Mouse (Mus musculus) adrenal gland, adult 8-10 months (tissue): ENCODE measurements around the gene Bbs2. TPM values are rescaled to one million over a fixed set of nuclear protein-coding genes. Genes with fewer than 3 reads are reported as not detected.
"Not testable (repeated sequence)": the region's sequence is repeated elsewhere in the genome, so short reads cannot be mapped to it uniquely, and the experiment has no call there.

ENCODE experiments used
- DNase-seq: peaks from one replicate; pipeline ENCODE4 v3.0.0; 2022
- total RNA-seq, 4 experiments: library from RNA; stranded (reverse); gene quantifications; 2 replicates each; pipeline ENCODE4 v1.2.4; 2022

The Bbs2 gene
- total RNA-seq, result 10 to 100 TPM; 24.6 to 32.1 (median 28.2) TPM

DNA sequence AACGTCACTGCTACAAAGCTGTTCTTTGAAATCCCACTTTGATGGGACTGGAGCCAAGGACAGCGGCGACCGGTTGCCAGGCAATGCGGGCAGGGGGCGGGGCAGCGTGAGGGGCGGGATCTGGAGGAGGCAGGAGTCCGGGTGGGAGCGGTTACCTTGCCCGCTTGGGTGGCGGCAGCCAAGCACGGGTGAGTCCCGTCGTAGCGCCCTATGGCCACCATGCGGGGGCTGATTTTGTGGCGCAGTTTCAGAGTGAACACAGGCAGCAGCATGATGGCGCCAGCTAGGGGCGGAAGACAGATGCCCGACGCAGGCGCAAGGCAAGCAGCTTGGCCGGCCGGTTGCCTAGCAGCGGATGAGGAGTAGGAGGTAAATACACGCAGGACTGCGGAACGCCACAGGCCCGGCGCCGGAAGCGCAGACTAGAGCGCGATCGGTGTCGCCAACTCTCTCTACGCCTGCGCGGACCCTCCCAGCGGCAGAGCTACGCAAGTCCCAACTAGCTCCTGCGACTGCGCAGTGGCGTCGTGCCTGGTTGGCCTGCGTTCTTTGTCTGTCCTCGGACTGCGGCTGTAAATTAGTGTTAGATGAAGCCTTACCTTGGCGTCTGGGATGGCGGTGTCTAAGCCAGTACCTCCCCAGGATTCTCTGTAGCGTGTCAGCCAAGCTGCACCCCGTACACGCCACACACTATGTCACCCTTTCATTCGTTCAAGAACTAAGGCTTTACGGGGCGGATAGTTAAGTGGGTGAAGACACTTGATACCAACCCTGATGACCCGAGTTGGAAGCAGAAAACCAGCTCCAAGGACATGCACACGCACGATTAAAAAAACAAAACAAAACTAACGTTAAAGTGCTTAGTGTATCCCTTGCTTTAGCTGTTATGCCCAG, at the start of gene Bbs2:
Gene Bbs2, minus strand, starts transcription at position 848 of the 894 bp plus-strand sequence.
- peak; percentile 99 for DNase-seq

DNA sequence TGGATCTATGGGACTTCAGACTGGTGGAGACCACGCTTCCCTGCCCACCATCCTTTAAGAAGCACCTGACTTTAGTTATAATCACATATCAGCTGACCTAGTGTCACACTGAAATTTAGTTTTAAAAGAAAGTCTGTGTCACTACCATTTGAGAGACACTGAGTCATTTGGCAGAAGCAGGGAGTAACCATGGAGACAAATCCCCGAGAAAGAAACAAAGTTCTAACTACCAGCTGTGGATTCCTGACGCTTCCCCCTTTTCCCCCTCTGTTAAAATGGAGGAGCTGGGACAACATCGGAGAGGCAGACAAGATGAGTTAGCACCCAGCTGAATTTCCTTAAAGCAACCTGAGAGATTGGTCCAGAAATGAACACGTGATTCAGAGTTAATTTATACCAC, 49.5 kb upstream of the Bbs2 start:
- DNase-seq, result no peak

DNA sequence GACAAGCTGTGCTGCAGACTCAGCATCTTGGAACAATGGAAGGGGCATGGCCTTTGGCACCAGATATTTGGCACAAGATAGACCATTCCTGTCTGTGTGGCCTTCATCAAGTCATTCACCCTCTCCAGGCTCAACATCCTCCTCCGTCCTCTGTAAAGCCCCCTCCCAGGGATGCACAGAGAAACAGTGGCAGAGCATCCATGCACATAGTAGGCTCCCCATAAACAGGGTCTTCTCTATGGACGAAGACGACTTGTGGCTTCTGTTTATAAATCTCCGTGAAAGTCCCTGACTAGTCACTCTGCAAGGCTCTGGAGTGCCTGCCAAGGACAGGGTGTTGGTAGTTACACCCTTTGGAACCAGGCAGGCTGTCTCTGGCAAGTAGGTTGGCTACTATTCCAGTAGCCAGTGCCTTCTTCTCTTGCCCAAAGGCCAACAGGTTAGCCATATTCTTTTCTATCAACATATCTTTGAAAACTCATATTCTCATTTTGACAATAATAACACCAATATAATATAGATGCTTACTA, 41.6 kb upstream of the Bbs2 start:
- DNase-seq, result peak; percentile 14

DNA sequence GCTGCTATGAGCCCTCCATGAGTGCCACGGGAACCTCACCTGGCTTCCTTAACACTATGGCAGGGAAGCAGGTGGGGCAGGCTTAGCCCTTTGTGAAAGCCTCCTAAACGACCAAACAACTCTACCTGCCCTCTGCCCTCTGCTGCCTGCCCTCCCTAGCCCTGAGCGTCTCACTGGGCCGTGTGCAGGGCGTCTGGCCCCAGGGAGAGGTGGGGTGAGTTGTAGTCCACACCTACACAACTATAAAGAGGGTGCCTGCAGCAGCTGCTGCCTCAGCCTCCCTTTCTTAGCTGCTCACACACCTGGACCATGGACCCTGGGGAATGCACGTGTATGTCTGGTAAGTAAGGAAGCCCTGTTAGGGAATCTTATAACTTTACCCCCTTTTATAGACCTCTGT, 38.2 kb upstream of the Bbs2 start, which contains the start of gene Mt4:
Gene Mt4, plus strand, starts transcription at position 265 of the 400 bp plus-strand sequence.
- no peak for DNase-seq

DNA sequence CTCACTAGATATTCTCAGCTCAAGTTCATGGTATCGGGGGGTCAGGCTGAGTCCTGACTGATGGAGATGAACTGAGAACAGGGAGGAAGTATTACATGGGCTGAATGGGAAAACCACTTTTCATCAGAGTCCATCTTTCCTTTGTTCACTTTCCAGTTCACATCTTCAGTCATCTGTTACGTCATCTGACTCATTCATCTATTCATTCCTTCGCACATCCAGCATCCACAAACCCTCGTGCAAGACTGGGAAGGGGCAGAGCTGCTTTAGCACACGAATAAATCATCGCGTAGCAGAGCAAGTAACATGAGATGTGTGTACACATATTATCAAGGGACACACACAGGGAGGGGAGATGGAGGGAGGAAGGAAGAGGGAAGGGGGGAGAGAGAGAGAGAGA, 37.5 kb upstream of the Bbs2 start:
- DNase-seq, result no peak

DNA sequence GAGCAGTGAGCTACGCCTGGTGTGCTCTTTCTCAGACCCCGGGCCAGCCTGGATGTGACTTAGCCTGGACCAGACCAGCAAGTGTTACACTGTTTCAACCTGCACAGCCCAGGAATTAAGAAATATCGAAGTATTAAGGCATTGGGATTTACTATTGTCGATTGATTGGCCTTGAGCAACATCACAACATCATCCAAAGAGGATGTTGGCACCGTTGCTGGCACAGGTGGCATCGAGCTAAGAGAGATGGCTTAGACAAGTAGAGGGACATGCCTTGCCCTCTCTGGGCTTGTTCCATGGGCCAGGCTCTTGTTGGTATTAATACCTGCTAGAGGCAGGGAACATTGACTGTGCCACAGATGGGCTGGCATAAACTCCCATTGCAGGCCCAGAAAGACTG, 36.8 kb upstream of the Bbs2 start:
- no peak for DNase-seq

DNA sequence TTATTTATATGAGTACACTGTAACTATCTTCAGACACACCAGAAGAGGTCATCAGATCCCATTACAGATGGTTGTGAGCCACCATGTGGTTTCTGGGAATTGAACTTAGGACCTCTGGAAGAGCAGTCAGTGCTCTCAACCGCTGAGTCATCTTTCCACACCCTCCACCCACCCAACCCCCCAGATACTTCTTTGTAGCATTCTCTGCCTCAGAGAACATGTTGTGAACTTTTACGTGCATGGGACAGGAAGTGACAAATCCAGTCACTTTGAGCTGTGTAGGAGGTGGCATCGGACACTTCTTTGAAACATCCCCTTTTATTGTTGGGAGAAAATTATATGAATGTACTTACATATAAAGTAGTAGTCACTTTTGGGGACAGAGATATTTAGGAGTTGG, 35.9 kb upstream of the Bbs2 start:
- not testable (repeated sequence) for DNase-seq

DNA sequence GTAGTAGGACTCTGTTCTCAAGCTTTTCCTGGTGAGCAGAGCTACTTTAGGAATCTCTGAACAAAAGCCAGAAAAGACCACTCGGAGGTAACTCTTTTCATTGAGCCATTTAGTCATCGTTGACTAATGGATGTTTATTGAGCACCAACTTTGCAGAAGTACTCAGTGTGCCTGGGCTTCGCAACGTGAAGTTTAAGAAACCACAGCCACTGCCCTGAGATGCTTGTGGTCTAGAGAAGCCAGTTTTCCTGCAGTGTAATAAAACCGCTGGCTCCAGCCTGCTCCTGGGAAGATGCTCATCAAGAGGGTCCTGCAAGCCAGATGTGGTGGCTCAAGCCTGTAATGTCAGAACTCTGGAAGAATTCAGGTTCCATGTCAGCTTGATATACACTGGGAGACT, 33.4 kb upstream of the Bbs2 start:
- no peak for DNase-seq

DNA sequence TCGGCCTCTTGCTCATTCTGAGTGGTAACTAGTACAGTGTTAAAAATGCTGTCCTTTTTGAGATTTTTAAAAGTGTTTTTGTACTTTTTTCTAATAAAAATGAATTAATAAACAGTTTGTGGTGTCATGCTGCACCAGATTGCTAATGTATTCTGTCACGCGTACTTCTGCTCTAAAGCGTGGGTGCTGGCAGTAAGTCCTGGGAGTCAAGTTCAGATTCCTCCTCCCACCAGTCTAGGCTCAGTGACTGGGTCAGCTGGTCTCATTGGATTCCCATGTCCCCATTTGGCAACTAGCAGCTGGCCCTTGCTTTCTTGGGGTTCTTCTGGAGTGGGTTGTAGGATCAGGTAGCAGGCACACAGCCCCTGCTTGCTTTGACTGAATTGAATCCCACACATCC, 31.4 kb upstream of the Bbs2 start:
- DNase-seq, result no peak

DNA sequence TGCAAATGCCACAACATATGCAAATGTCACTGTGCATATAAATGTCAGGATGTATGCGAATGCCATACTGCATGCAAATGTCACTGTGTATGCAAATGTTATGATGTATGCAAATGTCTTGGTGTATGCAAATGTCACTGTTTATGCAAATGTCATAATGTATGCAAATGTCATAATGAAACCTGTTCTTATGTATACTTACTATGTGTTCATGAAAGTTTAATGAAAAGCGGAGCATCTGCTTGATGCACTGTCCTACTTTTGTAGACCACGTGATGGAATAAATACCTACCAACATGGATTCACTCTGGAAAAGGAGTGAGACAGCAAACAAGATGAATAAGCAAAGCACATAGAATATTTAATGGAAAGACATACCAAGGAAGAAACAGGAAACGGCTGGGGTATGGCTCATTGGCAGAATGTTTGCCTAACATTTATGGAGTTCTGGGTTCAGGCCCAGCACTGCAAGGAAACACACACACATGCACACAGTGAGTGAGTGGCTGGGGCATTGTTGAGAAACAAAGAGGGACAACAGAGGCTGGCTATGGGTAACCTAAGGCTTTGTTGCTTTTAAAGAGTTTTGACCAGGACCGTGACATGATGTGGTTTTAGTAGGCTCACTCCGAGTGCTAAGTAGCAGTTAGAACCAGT, 30.5 kb upstream of the Bbs2 start:
- DNase-seq, result no peak

DNA sequence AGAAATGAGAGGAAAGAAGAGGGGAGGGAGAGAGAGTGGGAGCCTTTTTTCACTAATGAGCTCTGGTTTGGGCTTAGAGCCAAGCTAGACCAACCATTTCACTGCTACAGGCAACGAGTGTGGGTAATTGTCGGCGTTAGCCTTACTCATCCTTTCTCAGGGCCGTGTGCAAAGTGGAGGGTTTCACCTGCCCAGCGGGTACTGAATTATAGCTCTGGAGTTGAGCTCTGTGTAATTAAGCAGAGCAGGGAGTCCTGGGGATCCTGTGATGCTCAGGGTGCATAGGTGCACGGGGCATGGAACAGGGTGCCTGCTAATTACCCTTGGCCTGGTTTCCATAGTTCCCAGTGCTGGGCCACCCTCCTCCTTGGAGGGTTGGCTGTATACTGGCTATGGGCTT, 29.0 kb upstream of the Bbs2 start:
- DNase-seq, result no peak

DNA sequence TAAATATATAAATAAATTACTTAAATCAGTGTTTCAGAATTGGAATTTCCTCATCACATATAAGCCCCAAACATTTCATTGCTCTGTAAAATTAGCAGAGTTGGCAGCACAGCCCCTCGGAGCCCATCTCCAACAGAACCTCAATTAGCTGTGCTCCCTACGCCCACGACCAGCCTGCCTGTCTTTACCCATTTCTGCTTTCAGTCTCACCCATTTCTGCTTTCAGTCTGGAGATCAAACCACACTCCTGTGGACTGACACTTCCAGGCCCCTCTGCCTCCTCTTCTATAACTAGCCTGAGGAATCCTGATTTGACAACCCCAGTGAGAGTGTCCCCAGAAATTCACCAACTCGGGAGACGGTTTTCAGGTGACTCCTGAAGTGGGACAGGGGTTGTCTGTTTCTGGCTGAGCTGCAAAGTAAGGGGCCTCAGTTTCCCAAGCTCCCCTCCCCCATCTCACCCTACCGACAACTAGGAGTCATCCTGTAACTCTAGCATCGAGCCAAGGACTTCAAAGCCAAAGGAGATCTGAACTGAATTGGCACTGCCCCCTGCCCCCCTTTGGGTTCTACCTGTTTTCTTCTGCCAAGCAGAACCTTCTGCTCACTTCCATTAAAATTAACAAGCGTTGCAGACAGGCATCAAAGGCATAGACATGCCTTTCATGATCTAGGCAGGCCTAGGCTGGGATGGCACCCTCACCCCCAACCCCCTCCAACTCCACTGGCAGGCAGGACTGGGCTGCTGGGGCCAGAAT, 24.2 kb upstream of the Bbs2 start:
- DNase-seq, result no peak

DNA sequence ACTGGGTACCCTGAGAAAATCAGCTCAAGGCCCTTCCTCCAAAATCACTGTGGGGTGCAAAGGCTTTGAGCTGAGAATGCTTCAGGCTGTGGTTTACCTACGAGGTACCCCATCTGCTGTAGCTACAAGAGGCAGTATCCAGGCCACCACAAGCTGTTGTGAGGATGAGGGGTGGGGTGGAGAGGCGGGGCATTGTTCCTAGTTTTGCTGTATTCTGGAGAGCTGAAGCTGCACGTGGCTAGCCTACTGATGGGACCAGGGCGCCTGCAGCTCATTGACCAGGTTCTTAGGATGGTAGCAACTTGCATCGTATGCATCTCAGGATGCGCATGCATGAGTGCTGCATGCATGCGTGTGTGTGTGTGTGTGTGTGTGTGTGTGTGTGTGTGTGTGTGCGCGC, 22.9 kb upstream of the Bbs2 start:
- no peak for DNase-seq

DNA sequence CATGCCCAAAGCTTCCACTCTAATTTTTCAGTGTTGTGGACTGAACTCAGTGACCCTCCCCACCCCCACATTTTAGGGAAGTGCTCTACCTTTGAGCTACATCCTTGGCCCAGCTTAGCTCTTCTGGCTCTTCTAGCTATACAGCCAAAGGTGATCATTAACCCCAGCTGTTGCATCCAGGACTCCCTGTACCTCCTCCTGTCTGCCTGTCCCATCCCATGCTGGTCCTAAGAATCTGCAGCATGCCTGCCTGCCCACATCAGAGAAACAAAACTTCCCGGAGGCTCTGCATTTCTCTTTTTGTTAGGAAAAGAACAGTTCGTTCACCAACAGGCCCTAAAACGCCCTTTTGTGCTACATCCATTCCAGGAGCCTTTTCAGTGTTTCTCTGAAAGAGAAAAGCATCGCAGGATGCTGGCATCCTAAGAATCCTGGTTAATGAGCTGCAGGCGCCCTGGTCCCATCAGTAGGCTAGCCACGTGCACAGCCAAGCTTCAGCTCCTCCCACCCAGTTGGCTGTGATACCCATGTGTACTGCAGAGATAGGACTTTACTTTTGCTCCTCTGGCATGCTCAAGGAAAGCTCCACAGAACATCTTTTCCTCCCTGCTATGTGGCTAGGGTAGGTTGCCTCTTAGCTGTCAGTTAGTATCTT, 20.2 kb upstream of the Bbs2 start:
- no peak for DNase-seq

DNA sequence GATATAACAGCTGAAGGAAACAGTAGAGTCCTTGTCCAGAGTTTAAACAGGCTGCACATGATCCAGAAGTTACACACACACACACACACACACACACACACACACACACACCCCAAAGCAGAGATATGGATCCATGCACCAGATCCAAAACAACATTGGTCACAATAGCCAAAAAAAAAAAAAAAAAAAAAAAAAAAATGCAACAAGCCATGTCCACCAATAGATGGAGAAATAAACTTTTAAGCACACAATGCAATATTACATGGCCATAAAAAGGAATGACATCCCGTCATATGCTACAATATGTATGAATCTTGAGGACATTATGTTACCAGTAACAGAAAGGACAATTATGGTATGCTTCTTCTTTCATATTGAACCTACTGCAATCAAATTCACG, 15.2 kb upstream of the Bbs2 start:
- no peak for DNase-seq

DNA sequence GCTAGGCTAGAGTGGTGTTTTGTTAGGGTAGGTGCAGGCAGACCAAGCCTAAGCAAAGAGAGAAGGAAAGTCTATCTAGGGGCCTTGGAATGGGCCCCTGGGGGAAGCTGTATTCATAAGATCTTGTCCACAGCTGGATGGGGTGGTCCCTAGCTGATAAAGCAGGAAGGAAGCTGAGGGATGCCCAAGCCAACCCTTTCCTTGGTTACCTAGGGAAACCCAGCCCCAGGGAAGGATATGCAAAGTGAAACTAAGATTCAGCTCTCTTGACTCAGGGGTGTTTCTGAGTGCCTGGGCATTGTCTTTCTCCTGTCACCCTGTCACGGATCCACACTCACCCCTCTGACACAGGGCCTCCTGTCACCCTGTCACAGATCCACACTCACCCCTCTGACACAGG, 14.7 kb upstream of the Bbs2 start:
- DNase-seq, result no peak

DNA sequence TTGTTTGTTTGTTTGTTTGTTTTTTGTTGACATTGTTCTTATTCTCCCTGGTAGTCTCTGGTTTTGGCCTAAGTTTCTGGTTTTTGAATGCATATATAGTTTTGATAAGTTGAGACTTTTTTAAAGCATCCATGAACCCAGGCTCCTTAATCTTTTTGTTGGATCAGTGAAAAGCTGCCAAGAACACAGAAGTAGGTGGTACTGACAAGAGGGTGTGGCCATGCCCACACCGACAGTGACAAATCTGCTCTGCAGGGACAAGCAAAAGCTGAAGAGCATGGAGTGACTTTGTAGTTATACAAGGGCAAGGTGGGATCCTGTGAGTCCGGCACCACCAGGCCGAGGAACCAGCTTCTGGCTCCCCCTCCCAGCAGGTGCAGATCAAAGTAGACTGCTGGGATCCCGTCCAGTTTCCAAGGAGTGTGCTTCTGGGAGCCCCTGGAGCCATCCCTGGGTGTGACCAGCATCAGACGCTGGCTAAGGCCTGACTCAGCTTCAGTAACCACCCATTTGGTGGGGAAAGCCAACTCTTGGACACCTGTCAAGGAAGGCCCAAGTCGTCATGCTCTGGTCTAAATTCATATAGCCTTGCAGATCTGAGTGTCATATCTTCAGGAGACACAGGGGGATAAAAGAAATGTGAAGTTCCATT, 11.9 kb upstream of the Bbs2 start:
- DNase-seq, result no peak

DNA sequence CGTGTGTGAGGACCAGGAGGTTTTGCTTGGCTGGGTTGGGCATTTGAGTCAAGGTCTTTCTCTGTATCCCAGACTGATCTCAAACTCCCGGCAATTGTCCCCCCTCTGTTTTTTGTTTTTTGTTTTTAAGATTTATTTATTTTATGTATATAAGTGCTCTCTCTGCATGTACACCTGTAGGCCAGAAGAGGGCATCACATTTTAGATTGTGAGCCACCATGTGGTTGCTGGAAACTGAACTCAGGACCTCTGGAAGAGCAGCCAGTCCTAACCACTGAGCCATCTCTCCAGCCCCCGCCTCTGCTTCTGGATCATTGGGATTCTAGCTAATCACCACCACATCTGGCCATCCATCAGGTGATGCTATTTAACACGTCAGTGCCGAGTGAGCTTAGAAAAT, 11.1 kb upstream of the Bbs2 start:
- DNase-seq, result no peak

DNA sequence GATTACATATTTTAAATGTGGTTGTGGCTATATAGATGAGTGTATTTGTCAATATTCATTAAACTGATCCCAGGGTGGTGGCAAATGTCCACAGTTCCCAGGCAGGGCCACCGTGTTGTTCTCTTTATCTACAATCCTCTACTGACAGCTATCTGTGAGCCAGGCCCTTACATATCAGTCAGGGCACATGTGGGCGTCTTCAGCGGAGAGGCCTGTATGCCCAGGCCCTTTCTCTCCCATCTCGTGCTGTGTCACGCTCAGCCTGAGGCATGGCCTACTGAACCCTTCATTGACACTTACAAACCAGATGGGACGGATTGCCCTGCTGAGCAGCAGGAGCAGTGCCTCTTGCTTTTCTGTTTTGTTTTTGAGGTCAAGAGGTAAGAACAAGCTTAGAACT, 10.7 kb upstream of the Bbs2 start:
- no peak for DNase-seq

DNA sequence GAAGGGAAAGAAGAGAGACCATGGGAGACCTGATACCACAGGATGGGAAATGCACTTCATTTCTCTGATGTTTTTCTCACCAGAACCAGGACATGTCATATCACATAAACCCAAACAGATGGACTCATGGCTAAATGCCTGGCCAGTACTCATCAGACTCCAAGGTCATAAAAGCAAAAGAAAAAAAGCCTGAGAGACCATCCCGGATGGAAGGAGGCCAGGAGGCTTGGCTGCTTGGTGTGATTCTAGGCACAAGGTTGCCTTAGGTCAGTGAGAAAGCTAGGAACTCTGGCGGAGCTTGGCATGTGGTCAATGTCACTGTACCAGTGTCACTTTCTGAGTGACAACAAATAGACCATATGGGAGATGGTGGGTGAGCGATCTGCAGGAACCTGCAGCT, 9.1 kb upstream of the Bbs2 start:
- peak; percentile 49 for DNase-seq

DNA sequence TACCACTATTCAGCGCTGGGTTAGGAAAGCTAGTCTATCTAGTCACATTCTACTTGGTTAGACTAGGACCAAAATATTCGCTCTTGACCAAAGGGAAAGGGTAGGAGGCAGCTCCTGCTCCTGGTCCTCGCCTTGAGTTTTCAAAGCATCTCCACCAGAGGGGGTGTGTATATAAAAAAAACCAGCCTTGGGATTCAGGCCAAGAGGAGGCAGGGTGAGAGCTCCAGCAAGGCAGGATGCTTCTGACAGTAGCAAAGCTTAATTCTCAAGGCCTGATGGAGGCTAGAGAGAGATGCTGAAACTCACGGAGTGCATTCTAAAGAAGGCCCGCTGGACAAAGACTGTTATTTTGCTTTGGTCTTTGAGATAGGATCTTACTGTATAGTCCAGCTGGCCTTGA, 5.4 kb upstream of the Bbs2 start:
- no peak for DNase-seq

DNA sequence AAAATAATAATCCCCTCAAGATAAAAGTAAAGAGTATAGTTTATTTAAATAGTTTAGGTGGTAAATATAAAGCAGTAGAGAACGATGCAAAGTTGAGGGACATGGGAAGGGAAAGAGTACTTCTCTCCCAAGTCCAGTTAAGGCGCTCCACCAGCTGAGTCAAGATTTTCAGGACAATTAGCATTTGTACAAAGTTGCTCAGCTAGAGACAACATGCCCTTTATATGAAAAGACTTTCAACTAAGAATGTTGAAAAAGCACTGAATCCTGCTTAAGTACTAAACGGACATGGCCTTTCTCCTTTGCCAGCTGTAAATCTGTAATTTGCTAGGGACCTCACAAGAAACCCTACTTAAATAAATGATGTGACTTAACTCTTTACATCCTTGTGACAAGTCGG, 268 bp upstream of the Bbs2 start:
- no peak for DNase-seq
